Mouse (Mus musculus) urinary bladder, postnatal 25 days (tissue): ENCODE data around the gene E130208F15Rik.
A peak's percentile ranks its signal among the peaks of the same experiment; 100 is the strongest.

ENCODE experiments used
- DNase-seq: peaks from one replicate; pipeline ENCODE4 v3.0.0; 2022; ENCODE audit warnings: low spot score

Gene E130208F15Rik

DNA sequence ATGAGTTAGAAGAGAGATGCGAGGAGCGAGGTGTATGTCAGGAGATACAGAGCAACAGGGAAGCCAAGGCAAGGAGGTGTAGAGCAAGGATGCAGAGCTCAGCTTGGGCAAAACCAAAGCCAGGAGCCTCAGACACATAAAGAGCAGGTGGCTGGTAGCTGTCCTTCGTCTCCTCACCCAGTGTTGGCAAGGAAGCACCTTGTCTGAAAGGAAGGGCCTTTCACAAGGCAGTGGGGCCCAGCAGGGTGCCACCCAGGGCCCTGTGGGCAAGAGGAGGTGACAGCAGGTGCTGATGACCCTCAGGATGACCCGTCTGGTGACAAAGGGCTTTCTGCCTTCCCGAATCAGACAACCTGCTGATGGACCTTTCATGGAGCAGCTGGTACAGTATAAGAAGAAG, 13.0 kb downstream of the E130208F15Rik start:
- DNase-seq = no peak

DNA sequence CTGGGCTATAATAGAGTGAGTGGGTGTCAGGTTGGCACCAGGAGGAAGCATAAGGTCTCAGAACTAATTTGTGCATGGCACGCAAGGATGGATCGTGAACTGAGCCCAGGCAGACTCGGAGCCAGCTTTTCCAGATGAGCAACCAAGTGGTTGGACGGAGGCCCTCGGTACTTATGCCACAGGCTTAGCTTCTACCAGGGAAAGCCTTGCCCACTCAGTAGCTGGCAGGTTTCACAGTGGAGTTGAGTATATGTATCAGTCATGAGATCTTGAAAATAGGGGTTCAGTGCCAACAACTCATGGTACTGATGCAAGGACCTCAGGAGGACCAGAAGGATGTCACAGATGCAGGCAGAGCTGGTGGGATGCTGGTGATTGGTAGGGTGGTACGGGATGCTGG, 14.1 kb downstream of the E130208F15Rik start:
- DNase-seq = no peak

DNA sequence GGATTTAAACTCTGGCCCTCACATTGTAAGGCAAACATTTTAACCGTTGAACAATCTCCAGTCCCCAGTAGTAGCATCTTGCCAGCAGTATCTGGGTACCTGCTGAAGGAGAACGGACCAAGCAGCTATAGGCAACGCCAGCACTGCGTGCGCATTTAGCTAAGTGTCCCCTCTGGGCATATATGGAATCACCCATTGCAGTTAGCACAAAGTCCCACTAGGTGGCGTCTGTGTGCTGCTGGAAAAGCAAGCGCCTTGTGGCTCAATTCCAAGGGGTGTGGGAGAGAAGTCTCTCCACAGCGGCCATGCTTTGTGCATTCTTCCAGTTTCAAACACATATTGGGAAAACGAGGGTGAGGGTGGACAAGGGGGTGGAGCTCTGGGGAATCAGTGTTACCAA, 14.8 kb downstream of the E130208F15Rik start:
- peak; percentile 82 for DNase-seq

DNA sequence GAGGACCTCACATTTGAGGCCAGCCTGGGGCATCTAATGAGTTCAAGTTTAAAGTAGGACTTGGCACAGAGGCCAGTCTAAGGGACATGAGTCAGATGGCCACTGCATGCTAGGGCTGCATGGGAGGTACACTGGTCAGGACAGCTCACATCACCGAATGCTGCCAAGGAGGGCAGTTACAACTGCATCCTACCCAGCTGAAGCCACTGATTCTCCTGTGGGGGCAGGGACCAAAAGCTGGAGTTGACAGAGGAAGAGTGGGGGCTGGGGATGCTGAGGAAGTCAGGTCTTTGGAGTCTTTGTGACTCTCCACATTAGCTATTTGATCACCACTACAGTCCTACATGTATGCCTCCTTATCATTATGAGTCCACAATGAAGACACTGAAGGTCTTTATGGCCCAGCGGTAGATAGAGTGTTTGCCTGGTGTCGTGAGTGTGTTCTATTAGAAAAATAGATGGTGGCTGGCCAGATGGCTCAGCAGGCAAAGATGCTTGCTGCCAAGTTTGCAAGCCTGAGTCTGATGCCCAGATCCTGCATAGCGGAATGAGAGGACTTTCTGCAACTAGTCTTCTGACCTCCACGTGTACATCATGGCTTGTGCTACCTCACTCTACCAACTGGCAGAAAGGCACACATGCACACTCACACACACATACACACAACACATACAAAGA, 18.0 kb downstream of the E130208F15Rik start:
- DNase-seq = no peak

- DNase-seq = peak; percentile 71
These were observed 25.3 kb downstream of the E130208F15Rik start for GRCm38 (mm10) chr7:30346635-30347379.

DNA sequence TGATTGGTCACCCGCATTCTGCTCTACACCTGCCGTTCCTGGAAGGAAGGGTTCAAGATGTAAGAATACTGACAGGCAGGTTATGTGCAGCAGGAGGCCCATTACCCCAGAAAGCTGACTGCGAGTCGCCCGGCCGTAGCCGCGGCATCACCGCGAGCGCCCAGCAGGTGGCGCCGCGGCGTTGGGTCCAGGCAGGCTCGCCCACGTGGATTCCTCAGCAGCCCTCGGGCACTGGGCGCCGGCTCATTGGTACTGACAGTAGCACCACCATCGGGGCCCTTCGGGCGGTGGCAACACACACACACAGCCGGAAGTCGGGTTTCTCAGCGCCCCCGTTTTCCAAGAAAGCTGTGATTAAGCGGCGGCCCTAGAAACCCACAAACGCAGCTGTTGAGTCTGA, 26.3 kb downstream of the E130208F15Rik start:
- peak; percentile 59 for DNase-seq

DNA sequence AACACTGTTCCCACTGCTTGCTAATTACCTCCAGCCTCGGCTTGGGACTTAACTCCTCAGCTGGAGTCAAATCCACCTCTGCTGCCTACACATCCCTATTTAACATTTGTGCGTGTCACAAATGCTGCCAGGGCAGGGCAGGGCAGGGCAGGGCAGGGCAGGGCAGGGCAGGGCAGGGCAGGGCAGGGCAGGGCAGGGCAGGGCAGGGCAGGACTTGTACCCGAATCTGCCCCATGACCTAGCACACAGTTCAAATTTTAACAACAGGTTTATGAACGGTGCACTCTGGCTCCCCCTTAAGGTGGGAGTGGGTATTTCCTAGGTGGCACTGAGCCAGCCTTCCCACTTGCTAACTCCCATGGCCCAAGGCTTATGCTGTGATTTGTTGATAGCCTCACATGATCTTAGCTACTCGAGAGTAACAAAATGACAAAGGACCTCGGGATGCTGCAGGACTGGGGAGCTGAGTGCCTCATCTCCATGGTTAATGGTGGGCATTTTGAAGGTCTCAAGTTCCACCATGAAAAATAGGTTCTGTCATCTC, 31.8 kb downstream of the E130208F15Rik start:
- peak; percentile 73 for DNase-seq

- DNase-seq = no peak
These were observed 32.5 kb downstream of the E130208F15Rik start for GRCm38 (mm10) chr7:30354059-30354458.

DNA sequence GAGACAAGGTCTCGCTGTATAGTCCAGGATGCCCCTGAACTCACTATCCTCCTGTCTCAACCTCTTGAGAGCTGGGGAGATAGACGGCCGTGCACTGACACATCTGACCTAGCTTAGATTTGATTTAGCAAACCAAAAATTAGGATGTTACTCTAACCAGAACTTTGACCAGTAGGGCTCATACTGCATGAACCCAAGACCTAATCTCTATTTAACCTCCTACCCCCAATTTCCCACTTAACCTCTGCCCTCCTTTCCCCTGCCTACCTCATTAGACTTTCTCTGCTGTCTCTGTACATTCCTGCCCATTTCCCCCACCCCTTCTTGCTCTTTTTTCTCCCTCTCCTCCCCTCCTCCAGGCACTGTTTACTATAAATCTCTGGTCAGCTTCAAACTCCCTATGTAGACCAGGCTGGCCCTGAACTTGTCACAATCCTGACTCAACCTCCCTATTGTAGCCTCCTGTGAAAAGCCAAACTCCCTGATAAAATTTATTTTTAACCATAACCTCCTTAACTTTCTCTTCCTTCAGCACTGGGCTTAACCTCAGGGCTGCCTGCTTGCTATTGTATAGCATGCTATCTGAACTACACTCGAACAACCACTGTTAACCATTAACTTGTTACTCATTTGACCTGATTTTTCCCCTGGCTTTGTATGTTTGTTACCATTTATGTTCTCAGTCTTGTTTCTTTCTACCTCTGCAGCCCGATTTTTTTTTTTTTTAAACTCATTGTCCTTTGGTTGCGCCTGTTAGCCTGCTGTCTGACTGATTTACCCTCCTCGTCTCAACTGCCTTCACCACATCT, 37.0 kb downstream of the E130208F15Rik start:
- DNase-seq = no peak

DNA sequence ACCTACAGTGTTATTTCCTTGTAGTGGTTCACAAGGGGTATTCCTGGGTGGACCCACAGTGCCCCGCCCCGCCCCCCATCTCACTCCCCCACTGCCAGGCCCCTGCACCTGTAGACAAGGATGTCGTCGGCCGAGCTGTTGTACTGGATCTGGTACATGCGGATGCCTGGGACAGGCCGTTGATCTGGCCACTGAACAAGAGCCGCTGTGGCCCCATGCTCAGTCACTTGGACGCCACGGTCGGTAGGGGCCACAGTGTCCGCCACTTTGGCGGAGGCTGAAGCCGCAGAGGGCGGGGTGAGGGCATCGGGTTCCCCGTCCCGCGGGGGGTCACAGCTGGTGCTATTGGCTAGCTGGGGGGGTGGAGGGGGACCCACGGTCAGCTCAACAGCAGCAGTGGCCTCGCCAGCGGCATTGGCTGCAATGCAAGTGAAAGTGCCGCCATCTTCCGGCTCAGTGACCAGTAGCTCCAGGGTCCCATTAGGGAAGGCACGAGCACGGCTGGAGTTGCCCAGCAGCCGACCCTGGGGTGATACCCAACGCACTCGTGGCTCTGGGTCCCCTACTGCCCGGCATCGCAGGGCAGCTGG, 37.8 kb downstream of the E130208F15Rik start:
- DNase-seq = no peak

DNA sequence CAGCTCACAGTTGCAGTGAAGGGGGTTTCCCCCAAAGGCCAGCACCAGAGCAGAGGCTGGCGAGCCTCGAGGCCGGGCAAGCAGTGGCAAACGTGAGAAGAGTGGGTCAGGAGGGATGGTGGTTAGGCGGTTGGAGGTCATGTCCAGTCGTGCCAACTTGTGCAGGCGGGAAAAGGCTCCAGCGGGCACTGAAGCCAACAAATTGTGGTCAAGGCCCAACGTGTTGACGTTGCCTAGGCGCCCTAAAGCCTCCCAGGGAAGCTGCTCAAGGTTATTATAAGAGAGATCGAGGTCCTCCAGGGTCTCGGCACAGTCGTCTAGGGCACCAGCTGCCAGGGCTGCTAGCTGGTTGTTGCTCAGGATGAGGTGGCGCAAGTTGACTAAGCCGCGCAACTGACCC, 38.5 kb downstream of the E130208F15Rik start:
- DNase-seq = no peak

GRCm38 (mm10) chr7:30362652-30363343, 41.3 kb downstream of the E130208F15Rik start, which contains the start of gene Lrfn3:
Gene Lrfn3, minus strand, starts transcription at chr7:30362772.
- DNase-seq = no peak

DNA sequence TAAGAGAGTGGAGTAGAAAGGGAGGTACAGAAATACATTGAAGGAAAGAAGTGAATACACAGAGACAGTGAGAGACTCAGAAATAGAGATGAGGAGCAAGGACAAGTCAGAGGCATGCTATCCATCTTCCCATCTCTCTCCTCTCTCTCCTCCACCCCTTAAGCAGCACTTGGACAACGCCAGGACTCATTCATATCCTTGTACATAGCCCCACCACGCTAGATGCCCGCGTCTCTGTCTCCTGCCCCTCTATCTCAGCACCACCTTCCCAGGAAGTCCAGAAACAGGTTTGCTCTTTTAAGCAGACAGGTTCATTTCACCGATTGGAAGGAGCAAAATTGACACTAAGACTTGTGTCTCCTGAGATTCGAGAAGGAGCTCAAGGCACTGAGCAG, 41.8 kb downstream of the E130208F15Rik start:
- no peak for DNase-seq

GRCm38 (mm10) chr7:30367466-30367865, 45.9 kb downstream of the E130208F15Rik start:
- DNase-seq = no peak
